Mouse (Mus musculus): ENCODE results near the gene Cdc27. TPM values are rescaled to one million over a fixed set of nuclear protein-coding genes. Genes with fewer than 3 reads are reported as not detected.

Gene Cdc27
- total RNA-seq, 1 experiment = 45.9 TPM

DNA sequence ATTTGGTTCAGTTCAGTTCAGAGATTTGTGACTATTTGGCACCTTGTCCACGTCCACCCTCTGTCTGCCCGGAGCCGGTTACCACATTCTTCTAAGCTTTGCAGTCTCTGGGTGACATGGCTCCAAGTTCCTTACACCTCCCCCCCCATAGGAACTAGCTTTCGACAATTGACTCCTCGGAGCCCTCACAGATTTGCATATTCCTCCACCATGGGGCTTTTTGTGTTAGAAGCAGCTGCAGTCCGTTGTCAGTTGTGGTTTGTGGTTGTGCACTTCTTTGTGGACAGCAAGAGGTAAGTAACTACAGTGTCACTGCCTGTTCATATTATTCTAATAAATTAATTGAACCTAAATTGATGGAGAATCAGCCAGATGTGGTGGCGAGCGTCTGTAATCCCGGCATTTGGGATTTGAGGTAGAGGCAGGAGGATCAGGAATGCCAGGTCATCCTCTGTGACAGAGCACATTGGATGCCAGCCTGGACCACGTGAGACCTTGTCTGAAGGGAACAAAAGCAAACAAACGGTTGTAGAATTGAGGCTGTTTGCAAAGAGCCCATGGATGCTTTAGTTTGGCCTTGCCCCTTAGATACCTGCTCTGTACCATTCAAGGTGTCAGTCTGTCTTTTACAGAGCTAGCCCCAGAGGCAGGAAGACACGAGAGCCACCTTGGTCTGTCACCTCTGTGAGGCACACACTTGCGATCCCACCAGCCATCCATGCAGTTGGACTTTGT is 32.4 kb upstream of the Cdc27 start:
- no peaks in the 10 kb centered on the region for H3K9me3 ChIP-seq (ENCODE audit: control insufficient read depth, insufficient read depth, low read depth, low read length)
- TF ChIP-seq CHD2 (IDR thresholded peaks at IDR 0.05; ENCODE audit: low read depth, low read length) = no peak
- TF ChIP-seq ZC3H11A (IDR thresholded peaks at IDR 0.05; ENCODE audit: borderline replicate concordance, low read depth, low read length) = no peak
- TF ChIP-seq ZNF384 (IDR thresholded peaks at IDR 0.05; ENCODE audit: low read depth, low read length) = no peak
- TF ChIP-seq HCFC1 (IDR thresholded peaks at IDR 0.05; ENCODE audit: borderline replicate concordance, insufficient read depth, low read length) = no peak
- no peak for TF ChIP-seq MAFK (IDR thresholded peaks at IDR 0.05; ENCODE audit: insufficient read depth, low read depth, low read length)
- H3K27ac ChIP-seq (ENCODE audit: insufficient read depth, low read depth, low read length, poor library complexity, severe bottlenecking) = no peak overlapping the region
- in situ Hi-C loops (cut with MboI; ENCODE audit: low sequenced_read_pairs in 2 of 2, unreplicated experiment in 2 of 2) = no loop called here
- H3K4me3 ChIP-seq (ENCODE audit: insufficient read depth in 1 of 2, low read depth in 1 of 2, low read length in 2 of 2, poor library complexity in 1 of 2, severe bottlenecking in 1 of 2) = no peak overlapping the region
- no peak for DNase-seq (ENCODE audit: low read depth, low spot score)
- peaks cover 2 to 12% of the 10 kb centered on the region in 2 experiments; a peak in 3 of 4 replicates for H3K4me1 ChIP-seq (ENCODE audit: control insufficient read depth in 2 of 2, insufficient read depth in 2 of 2, low read length in 2 of 2, poor library complexity in 1 of 2)
- no peak overlapping the region for H3K9ac ChIP-seq (ENCODE audit: insufficient read depth, low read depth, low read length, poor library complexity, severe bottlenecking)
- H3K36me3 ChIP-seq (ENCODE audit: control insufficient read depth, insufficient read depth, low read length, poor library complexity, severe bottlenecking) = no peaks in the 10 kb centered on the region

DNA sequence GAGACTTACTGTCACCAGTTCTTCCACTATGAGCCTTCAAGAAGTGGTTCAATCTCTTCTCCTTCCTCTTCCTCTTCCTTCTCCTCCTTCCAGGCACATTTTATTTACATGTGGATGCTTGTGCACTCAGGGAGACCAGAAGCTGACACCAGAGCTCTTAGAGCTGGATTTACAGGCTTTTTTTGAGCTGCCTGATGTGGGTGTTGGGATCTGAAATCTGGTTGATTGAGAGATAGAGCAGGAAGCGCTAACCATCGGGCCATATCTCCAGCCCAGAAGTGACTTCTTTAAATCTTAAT is 31.8 kb upstream of the Cdc27 start:
- in situ Hi-C loops (cut with MboI; ENCODE audit: low sequenced_read_pairs in 2 of 2, unreplicated experiment in 2 of 2) = no loop called here
- peaks cover 2 to 12% of the 10 kb centered on the region in 2 experiments; a peak in 3 of 4 replicates for H3K4me1 ChIP-seq (ENCODE audit: control insufficient read depth in 2 of 2, insufficient read depth in 2 of 2, low read length in 2 of 2, poor library complexity in 1 of 2)
- no peak overlapping the region for H3K4me3 ChIP-seq (ENCODE audit: insufficient read depth in 1 of 2, low read depth in 1 of 2, low read length in 2 of 2, poor library complexity in 1 of 2, severe bottlenecking in 1 of 2)
- DNase-seq (ENCODE audit: low read depth, low spot score) = no peak
- H3K9ac ChIP-seq (ENCODE audit: insufficient read depth, low read depth, low read length, poor library complexity, severe bottlenecking) = no peak overlapping the region
- H3K36me3 ChIP-seq (ENCODE audit: control insufficient read depth, insufficient read depth, low read length, poor library complexity, severe bottlenecking) = no peaks in the 10 kb centered on the region
- TF ChIP-seq HCFC1 (IDR thresholded peaks at IDR 0.05; ENCODE audit: borderline replicate concordance, insufficient read depth, low read length) (no peak), ZC3H11A (IDR thresholded peaks at IDR 0.05; ENCODE audit: borderline replicate concordance, low read depth, low read length) (no peak), ZNF384 (IDR thresholded peaks at IDR 0.05; ENCODE audit: low read depth, low read length) (no peak), MAFK (IDR thresholded peaks at IDR 0.05; ENCODE audit: insufficient read depth, low read depth, low read length) (no peak), CHD2 (IDR thresholded peaks at IDR 0.05; ENCODE audit: low read depth, low read length) (no peak)
- H3K9me3 ChIP-seq (ENCODE audit: control insufficient read depth, insufficient read depth, low read depth, low read length) = no peaks in the 10 kb centered on the region
- no peak overlapping the region for H3K27ac ChIP-seq (ENCODE audit: insufficient read depth, low read depth, low read length, poor library complexity, severe bottlenecking)

DNA sequence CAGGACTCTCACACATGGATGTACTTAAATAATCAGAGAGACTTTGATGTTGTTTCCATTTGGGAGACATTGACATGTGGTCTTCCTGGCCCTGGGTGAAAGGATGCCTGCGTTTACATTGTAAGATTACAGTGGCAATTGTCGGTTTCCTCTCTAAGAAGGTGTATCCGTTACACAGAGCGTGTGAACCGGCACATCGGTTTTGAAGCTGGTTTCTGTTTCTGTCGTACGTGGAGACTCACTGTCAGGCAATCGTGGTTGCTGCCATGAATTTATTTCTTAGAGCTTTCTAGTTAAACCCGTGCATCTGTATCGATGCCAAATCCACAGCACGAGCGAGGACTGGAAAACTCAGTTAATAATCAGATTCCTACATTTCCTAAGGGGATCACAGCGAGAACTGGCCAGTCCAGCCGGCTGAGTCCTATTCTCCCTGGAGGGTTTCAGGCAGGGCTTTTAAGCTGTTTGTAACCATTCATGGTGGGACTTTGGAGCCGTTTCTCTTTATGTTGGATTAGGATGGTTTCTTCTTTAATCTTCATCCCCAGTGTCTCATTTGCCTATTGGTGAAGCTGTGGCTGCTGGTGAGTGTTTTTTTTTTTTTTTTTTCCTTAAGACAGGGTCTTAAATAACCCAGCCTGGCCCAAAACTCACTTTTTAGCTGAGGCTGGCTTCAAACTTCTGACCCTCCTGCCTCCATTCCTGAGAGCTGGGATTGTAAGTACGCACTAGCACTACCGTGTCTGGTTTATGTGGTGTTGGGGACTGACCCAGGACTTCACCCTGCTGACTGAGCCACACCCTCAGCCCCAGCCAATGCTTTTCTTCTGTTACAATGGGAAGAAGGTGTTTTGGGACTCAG is 31.3 kb upstream of the Cdc27 start:
- TF ChIP-seq ZNF384 (IDR thresholded peaks at IDR 0.05; ENCODE audit: low read depth, low read length) = no peak
- TF ChIP-seq MAFK (IDR thresholded peaks at IDR 0.05; ENCODE audit: insufficient read depth, low read depth, low read length) = no peak
- TF ChIP-seq HCFC1 (IDR thresholded peaks at IDR 0.05; ENCODE audit: borderline replicate concordance, insufficient read depth, low read length) = no peak
- no peak for TF ChIP-seq ZC3H11A (IDR thresholded peaks at IDR 0.05; ENCODE audit: borderline replicate concordance, low read depth, low read length)
- TF ChIP-seq CHD2 (IDR thresholded peaks at IDR 0.05; ENCODE audit: low read depth, low read length) = no peak
- H3K4me3 ChIP-seq (ENCODE audit: insufficient read depth in 1 of 2, low read depth in 1 of 2, low read length in 2 of 2, poor library complexity in 1 of 2, severe bottlenecking in 1 of 2) = no peak overlapping the region
- no peak overlapping the region for H3K9ac ChIP-seq (ENCODE audit: insufficient read depth, low read depth, low read length, poor library complexity, severe bottlenecking)
- H3K4me1 ChIP-seq (ENCODE audit: control insufficient read depth in 2 of 2, insufficient read depth in 2 of 2, low read length in 2 of 2, poor library complexity in 1 of 2) = peaks cover 2 to 12% of the 10 kb centered on the region in 2 experiments; a peak in 3 of 4 replicates
- H3K36me3 ChIP-seq (ENCODE audit: control insufficient read depth, insufficient read depth, low read length, poor library complexity, severe bottlenecking) = no peaks in the 10 kb centered on the region
- H3K27ac ChIP-seq (ENCODE audit: insufficient read depth, low read depth, low read length, poor library complexity, severe bottlenecking) = no peak overlapping the region
- in situ Hi-C loops (cut with MboI; ENCODE audit: low sequenced_read_pairs in 2 of 2, unreplicated experiment in 2 of 2) = no loop called here
- no peak for DNase-seq (ENCODE audit: low read depth, low spot score)
- no peaks in the 10 kb centered on the region for H3K9me3 ChIP-seq (ENCODE audit: control insufficient read depth, insufficient read depth, low read depth, low read length)

DNA sequence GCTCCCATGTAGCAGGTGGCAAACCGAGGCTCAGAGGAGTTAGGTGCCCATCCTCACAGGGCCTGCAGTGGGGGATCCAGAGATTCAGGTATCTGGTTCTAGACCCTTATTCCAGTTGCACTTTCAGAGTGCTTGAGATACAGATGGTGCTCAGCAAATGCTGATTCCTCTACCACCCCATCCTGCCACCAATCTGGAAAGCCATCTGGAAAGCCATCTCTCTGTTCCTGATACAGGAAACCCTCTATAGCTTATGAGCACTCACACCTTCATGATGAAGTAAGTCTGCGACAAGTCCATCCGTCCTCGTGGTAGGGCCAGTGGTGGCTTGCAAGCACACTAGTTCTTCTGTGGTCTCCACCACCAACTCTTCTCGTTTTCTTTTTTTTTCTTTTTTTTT is 30.2 kb upstream of the Cdc27 start:
- Histone ChIP-seq H3K9ac (ENCODE audit: insufficient read depth, low read depth, low read length, poor library complexity, severe bottlenecking) (no peak overlapping the region), H3K36me3 (ENCODE audit: control insufficient read depth, insufficient read depth, low read length, poor library complexity, severe bottlenecking) (no peaks in the 10 kb centered on the region), H3K4me1 (ENCODE audit: control insufficient read depth in 2 of 2, insufficient read depth in 2 of 2, low read length in 2 of 2, poor library complexity in 1 of 2) (peaks cover 2 to 9% of the 10 kb centered on the region in 2 experiments; a peak in 3 of 4 replicates), H3K27ac (ENCODE audit: insufficient read depth, low read depth, low read length, poor library complexity, severe bottlenecking) (no peak overlapping the region), H3K4me3 (ENCODE audit: insufficient read depth in 1 of 2, low read depth in 1 of 2, low read length in 2 of 2, poor library complexity in 1 of 2, severe bottlenecking in 1 of 2) (no peak overlapping the region), H3K9me3 (ENCODE audit: control insufficient read depth, insufficient read depth, low read depth, low read length) (no peaks in the 10 kb centered on the region)
- DNase-seq (ENCODE audit: low read depth, low spot score) = no peak
- TF ChIP-seq CHD2 (IDR thresholded peaks at IDR 0.05; ENCODE audit: low read depth, low read length) = no peak
- TF ChIP-seq ZNF384 (IDR thresholded peaks at IDR 0.05; ENCODE audit: low read depth, low read length) = no peak
- TF ChIP-seq ZC3H11A (IDR thresholded peaks at IDR 0.05; ENCODE audit: borderline replicate concordance, low read depth, low read length) = no peak
- TF ChIP-seq HCFC1 (IDR thresholded peaks at IDR 0.05; ENCODE audit: borderline replicate concordance, insufficient read depth, low read length) = no peak
- TF ChIP-seq MAFK (IDR thresholded peaks at IDR 0.05; ENCODE audit: insufficient read depth, low read depth, low read length) = no peak
- in situ Hi-C loops (cut with MboI; ENCODE audit: low sequenced_read_pairs in 2 of 2, unreplicated experiment in 2 of 2) = no loop called here

Measured in ES-E14 (cell line).